Mouse (Mus musculus) regulatory T cell (primary cell): ENCODE data around the gene Rapgef5.

ENCODE experiments used
- in situ Hi-C: fragments of 300-600 bp; cut with MboI, MseI; formaldehyde crosslinking; loops from one replicate; pipeline ENCODE4 v1.15.1; 2025; ENCODE audit warnings: high pct_unique_total_duplicates

The Rapgef5 gene

DNA sequence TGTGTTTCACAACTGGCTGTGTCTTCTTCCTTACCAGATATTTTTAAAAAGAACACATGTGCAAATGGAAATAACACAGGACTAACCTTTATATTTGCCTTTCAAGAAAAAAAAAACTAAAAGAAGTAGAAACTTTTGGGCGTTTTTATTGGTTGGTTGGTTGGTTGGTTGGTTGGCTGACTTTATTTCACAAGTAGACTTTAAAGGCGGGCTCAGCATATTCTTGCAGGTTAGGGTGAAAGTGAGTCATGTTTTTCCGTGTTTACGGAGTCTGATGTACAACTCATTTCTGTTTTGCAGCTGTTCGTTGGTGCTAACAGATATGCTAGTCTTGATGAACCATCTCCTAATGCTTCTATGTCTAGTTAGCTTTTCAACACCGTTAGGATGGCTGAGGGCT is 196.2 kb downstream of the Rapgef5 start:
- in situ Hi-C loops, result no loop called here

DNA sequence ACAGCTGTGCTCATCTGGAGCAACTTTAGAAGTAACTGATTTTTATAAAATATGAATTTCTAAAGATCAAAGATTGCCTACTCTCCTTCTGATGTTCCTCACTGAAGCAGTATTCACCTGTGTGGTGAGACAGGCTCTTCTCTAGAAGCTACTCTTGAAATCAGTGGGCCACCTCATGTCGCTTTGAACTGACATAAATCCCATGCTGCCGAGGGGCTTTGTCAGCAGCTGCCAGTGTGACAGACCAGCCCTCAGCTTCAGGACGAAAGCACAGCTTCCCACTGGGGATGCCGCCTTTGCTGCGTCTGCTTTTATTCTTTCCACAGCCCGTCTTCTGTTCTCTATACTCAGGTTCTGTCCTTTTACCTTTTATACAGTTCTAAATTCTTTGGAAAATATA is 197.3 kb downstream of the Rapgef5 start:
- in situ Hi-C loops, result no loop called here

DNA sequence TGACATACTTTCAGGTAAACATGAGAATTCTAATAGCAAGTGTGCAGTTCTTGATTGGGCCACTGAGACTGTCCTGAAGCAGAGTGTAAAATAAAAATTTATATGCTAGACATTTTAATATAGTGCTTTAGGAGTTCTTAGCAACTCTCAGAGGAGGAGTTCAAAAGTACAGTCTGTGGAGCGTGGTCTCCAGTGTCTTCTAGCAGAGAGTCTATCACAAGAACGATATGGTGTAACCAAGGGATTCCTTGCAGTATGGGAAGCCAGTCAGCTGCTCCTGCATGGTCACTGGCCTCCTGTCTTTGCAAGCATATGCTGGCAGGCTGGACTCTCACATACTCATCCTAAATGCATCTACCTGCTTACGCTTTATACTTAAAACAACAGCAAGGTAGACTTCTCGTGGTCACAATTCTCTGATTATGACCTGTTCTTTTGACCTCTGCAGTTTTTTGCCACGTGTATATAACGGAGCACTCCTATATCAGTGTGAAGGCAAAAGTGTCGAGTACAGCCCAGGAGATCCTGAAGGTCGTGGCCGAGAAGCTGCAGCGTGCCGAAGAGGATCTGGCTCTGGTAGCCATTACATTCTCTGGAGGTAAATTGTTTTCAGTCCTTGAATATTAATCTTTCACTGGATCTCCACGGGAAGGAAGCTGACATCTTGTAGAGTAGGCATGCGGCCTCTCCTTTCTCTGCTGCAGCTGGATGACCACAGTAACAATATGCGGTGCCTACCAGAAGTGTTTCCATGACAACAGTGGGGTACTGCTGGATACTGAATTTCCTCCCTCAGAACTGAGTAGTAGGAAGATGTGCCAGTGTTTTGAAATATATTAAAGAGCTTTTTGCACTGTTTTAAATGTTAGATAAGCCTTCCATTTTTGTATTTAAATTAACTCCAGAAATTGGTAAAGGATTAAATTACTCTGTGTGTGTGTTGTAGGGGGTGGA is 204.8 kb downstream of the Rapgef5 start:
- in situ Hi-C loops, result no loop called here

DNA sequence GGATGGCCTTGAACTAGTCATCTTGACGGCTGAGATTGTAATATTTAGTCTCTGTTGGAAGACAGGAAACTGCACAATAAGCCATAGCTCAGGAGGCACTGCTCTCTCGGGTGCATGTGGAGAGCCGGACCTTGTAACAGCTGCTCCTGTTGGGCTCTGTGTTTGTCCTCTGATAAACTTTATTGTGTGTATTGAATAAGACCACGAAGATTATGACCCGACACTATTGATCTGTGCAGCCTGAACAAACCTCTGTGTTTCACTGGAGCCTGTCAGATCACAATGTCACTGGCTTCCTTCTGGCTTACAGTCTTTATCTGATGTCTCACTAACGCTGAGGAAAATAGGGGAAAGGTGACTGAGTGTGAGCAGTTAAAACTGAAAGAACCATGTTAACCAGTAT is 205.5 kb downstream of the Rapgef5 start:
- in situ Hi-C loops, result no loop called here

DNA sequence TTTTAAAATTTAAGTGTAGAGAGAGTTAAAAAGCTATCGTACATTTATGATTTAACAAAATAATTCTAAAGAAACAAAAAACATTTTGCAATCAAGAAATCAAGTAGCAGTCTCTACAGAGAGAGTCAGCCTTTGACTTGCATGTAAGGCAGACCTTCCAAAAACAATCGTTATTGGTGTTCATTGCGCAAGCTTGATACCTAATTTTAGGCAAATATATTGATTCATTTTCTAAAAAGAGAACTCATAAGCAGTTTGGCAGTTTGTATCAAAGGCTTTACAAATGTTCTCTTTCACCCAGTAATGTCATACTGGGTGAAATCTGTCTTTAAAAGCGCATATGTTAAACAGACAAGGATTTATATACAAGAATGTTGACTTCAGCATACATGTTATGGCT is 208.7 kb downstream of the Rapgef5 start:
- in situ Hi-C loops, result no loop called here

DNA sequence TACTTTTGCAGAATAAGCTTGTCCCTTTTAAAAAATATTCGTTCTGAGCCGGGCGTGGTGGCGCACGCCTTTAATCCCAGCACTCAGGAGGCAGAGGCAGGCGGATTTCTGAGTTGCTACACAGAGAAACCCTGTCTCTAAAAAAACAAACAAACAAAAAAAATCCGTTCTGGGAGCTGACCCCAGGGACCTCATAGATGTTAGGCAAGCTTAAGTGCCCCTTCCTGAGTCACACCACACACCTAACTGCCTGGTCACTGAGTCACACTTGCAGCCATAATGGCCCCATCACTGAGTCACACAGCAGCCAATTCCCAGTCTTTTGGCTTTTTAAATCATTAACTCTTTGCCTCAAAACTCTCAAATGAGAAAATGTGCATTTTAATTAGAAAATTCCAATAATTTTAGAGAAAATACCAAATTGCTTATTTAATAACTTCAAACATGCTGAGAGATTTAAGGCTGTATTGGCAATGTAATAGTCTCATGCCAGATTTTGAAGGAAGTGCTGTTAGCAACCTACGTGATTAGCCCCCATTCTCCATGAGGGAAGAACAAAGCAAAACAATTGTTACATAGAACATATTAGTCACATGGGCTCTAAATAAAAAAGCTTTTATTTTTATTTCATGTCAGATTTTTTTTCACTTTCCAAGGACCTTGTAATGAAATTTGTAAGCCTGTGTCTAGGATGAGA is 211.3 kb downstream of the Rapgef5 start:
- in situ Hi-C loops, result no loop called here

DNA sequence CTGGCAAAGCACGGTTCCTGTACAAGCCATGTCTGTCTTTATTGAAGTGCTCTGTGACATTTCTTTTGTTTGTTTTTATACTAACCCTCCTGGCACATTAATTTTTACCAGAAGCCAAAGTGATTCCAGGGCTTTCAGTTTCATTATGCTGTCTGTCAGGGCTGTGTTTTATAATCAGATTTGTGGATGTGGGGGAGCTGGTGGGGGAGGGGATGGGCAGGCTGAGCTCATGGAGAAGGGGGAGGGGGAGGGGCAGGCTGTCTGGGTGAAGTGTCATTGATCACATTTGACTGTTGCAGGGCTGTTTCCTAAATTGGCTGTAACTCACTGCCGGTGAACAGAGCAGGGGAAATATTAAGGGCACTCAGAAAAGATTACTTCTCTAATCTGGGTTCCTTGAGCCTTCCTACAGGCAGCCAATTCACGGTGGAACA is 211.9 kb downstream of the Rapgef5 start:
- in situ Hi-C loops, result no loop called here

DNA sequence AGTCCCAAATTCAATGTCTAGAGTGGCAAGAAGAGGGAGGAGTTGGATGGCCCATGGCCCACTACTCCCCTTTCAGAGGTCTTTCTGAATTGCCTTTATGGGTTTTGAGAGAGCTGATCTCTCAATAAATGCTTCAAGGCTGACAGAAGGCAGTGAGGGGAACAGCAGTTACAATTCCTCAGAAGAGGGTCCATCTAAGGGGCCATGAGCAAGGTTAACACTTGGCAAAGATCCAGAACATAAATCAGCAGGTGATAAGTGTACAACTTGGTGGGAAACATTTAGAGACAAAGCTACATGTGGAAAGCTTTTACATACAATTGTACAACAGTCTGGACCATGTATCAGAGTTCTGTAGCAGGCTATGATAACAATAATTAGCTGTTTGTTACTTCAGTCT is 217.3 kb downstream of the Rapgef5 start:
- in situ Hi-C loops, result no loop called here

DNA sequence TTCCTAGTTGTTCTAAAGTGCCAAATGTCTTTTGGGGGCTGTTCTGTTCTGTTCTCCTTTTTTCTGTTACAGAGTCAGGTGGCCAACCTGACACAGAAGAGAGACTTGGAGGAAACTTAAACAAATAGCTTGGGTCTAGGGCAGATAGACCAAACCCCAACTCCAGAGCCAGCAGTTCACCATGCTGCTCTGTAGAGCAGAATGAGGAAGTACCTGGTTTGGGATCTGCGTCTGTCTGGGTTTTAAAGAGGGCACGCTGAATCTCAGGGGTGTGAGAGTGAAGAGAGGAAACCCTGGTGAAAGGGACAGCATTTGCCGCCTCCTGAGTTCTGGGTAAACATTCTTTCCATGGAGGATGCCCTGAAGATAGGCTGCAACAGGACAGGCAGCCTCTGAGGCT is 219.9 kb downstream of the Rapgef5 start:
- in situ Hi-C loops, result no loop called here

DNA sequence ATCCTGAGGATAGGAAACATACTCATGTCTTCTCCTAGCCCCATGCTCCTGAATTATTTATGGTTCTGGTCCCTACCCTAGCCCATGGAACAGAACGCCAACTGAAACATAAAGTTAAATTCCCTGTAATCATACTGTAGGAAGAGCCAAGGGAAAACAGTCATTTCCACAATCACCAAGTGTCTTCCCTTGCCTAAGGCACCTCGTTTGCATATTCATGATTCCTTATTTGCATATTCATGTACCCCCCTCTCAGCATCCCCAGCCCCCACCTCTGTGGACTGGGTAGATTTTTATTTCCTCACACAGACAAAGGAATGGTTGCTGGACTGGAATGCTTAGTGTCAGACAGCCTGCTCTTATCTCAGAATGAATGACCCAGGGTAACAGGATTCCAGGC is 220.6 kb downstream of the Rapgef5 start:
- in situ Hi-C loops, result no loop called here

DNA sequence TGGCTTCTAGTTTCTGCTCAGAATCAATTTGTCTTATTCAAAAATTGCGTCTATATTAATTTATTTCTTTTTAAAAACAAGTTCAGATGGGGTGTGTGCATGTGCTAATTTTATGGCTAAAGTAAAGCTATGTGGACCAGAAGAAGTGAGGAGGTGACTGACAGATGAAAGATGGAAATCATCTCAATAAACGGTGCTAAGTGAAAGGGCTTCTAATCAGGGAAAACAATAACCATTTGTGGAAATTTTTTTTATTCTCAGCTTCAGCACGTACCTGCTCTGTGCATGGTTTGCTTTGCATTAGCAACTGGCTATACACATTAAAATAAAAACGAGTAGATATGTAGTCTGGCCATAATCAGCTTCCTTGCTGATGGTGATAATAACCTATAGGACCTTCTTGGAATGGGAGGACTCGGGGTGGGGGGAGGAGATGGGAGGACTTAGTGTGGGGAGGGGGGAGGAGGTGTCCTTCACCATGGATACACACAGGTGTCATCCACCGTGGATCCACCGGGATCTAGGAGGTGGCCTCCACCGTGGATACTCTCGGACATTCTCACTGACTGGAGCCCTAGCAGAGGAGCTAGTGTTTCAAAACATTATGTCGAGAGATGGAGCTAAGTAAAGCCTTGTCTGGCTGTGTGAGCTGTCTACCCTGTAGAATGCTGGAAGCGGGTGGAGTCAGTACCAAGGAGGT is 221.2 kb downstream of the Rapgef5 start:
- in situ Hi-C loops, result no loop called here

DNA sequence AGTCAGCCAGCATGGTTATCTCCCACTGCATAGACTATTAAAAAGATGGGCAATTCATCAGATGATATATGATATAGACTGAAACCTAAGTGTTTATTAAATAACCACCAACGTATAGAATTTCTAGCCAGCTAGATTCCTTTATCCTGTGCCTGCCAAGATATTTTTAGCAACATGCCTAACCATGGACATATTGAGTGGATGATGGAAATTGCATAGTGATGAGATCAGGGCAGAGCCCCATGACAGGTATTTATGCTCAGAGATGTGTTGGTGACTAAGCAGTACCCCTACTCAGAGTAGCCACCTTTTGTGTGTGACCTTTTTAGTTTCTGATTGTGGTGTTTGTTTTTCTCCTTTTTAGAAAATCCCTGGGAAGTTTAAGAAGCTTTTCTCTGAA is 226.2 kb downstream of the Rapgef5 start:
- in situ Hi-C loops, result no loop called here

DNA sequence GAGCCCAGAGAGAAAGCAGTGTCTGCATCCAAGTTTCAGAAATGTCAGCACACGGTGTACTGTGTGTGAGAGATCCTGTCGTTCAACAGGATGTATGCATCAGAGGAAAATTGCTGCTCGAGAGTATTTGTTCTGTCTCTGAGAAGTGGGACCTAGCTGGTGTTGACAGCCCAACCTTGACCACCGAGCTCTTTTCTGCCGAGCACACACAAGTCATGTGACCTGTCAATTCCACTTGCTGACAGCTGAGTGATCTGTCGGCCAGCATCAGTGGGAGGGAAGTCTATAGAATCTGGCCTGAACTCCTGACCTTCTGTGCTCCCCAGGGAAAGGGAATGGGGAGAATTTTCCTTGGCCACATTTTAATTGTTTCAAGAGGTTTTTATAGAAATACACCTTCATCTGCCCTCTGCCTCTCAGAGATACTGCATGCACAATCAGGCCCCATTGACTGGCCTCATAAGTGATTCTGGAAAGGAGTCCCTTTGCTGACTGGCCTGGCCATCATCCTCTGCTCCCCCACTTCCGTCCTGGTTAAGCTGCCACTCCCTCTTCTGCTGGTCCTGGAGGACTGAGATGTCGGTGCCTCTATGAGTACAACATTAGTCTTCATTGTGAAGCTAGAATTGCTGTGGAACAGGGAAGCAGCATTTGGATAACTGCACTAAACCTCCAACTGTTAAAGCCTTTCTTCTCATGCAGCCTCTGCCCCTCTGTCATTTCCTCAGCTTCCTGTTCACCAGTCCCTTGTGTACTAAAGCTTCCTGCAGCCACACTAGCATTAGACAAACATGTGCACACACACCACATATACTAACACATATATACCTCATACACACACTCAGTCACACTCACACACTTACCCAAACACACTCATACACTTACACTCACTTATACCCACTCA is 228.6 kb downstream of the Rapgef5 start:
- in situ Hi-C loops, result no loop called here

DNA sequence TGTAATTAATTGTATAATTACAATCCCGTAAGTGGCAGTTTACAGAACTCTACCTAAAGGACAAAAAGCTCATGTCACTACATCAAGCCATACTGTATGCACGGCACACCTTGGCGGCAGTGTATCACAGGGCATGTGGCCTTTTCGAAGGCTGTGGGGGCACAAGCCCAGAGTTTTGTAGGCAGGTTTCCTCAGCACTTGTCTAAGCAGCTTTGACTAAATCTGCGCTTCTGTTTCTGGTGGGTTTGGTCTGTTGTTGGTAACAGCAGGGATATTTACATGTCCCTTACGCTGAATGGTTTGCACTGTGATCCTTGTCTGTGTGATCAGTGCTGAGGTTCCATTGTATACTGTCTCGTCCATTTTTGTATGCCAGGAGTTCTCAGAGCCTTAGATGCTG is 230.3 kb downstream of the Rapgef5 start:
- in situ Hi-C loops, result no loop called here

DNA sequence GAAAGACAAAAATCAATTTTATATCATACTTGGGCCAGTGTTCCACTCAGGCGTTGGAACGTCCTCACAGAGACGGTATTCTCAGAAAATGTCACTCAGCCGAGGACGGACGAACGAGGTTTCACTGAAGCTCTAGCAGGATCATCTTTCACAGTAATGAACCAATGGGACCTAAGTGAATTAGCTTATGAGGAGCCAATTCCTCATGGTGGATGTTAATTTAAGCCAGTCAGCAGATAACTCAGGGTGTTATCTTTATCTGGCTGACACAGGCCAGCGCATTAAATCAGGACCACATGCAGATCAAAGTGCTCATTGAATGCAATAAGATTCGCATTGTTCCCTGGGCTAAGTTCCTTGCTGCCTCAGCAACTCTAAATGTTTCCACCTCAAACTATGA is 234.8 kb downstream of the Rapgef5 start:
- in situ Hi-C loops, result no loop called here

DNA sequence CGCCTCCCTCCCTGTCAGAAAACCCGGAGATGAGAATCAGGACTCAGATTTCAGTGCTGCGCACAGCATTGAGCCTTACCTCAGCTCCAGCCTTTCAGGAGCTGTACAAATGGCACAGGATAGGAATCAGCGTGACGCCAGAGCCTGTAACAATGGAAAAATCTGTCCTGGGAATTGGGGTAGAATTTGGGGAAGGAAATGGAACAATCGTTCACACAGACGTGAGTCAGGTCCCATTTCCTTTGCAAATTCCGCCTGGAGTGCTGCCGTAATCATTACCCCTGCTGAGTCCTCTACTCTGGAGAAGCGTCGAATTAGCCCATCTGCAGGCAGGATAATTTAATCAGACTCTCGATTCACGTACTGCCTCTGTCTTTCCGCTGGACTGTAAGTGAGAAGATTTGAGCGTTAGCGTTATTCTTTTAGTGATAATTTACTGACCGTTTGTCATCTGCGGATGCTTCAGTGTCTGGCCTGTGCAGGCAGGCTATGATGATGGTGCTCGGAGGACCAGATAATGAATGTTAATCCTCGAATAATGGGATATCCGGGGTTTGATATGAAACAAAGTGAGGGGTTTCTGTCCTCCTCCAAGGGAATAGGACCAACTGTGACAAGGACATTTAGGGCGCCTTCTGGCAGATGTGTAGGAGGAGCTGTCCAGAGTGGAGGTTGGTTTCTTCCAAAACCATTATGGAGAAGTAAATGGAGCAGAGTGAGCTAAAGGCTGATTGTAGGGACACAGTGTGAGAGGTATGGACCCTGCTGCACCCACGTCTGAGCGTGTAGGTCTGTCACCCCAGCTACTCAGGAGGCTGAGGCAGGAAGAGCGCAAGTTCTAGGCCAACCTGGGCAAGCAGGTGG is 235.5 kb downstream of the Rapgef5 start:
- in situ Hi-C loops, result no loop called here

DNA sequence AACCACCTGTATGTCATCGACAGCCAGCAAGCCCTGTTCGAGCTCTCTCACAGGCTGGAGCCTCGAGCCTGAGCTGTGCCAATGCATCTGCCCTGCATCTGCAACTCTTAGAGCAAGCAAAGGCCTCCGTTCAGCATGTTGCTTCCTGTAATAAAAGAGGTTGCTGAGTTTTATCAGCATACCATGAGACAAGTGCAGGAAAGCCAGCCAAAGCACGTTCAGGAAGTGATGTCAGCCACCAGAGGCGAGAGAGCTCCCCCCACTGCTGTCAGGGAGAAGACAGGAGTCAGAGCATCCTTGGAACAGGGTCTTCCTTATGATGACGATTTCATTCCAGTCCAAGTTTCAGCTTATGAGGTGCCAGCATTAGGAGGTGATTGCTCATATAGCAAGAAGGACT is 239.7 kb downstream of the Rapgef5 start:
- in situ Hi-C loops, result no loop called here

DNA sequence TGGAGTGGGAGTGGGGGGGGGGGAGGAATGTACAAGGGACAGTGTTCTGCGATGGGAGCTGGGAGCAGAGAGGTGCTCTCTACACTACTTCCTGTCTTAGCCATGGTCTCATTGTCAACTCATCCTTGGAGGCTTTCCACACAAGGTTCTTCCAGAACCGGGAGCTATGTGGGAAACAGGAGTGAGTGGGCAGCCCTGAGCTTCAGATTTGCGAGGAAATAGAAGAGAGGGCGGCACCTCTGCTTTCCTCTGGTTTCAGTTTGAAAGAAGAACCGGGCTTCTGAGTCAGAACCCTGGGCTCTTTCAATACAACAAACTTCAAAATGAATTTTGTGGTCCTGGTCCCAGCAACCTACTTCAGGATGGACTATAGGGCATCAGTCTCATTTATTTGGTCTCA is 244.1 kb downstream of the Rapgef5 start:
- in situ Hi-C loops, result loop anchor here (5.0 kb wide), 1 partner anchor 358 kb away; no protein-coding TSS in a partner anchor

DNA sequence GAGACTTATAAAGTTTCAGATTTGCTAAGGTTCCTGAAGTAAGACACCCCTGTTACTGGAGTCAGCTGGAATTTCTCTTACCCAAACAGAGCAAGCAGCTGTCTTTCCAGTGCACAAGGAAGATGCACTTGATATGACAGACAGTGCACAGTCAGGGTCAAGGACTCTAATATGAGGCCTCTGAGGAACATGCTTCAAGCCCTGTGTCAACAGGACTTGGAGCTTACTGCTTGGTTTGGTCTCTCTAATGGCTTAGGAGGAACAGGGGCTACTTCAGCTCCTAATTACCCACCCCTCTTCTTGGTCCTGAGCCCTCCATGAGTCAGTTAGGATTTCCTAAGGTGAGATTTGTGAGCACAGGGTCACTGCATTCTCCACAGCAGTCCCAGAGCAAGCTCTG is 244.6 kb downstream of the Rapgef5 start:
- in situ Hi-C loops, result loop anchor here (5.0 kb wide), 1 partner anchor 359 kb away; no protein-coding TSS in a partner anchor

DNA sequence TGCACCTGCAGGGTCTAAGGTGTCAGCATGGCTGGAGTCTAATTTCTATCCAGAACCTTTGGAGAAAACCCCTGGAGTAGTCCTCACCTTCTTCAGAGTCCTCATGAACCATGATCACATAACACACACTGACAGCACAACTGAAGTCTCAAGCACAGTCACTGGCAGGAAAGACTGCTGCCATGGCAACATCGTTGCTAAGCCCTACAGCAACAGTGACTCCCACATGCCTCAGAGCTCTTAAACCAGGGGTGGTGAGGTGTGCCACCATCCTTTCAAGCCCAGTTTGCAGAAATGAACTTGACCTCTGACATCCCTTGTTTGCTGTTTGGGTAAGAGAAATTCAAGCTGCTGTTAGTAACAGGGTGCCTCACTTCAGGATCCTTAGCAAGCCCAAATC is 245.4 kb downstream of the Rapgef5 start:
- in situ Hi-C loops, result loop anchor here (5.0 kb wide), 1 partner anchor 359 kb away; no protein-coding TSS in a partner anchor
